Mouse (Mus musculus): ENCODE results near the gene Olfr96.
"Not testable (repeated sequence)": the region's sequence is repeated elsewhere in the genome, so short reads cannot be mapped to it uniquely, and the experiment has no call there.

Gene Olfr96

DNA sequence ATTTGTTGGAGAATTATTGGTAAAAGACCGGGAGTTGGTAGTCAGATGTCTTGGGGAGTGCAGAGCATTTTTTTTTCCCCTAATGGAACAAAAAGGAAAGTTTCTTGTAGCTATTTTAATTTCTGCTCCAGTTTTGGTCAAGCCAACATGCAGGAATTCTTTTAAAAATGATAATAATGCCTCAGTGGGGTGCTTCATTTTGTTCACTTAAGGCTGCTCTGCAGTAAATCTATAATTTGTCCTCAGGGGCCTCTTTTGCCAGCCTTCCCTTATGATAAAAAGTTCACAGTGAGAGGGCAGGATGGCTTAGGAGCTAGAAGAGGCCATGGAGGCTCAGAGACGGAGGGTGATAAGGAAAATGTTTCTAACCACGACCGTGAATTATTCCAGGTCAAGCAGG lies at the start of gene Olfr96:
Olfr96 (plus strand) TSS at position 301 of the 400 bp plus-strand sequence.
- no peak for DNase-seq

DNA sequence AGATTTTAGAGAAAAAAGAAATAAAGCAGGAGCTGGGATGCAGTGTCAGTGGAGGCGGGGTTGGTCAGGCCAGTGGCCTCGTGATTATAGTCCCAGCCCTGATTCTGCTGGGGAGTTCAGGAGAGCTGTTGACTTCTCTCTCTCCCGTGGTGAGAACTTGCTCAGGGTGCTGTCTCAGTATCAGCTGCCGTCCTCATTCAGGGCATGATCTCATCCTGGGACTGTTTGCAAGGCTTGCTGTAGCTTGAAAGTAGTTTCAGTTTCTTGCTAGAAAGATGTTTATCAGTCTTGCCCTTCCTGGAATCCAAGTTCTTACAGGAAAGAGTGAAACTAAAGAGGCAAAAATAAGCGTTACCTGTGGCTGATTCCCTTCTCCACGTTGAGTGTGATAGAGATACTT lies 34.5 kb upstream of the Olfr96 start:
- DNase-seq = no peak

DNA sequence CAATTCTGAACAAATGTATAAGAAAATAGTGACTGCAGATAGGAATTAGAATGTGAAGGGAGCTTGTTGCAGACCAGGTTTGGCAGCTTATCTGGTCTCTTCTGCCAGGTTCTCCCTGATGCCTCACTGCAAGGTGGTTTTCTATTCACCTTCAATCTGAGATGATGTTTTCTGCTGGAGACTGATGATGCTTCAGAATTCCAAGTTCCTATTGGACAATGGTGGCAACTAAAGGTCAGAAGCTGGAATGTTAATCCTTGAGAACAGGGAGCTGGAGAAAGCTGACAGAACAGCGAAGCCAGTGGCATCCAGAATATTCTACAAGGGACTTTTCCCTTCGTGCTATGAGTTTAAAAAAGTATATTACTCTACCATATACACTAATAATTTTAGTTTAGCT lies 29.2 kb upstream of the Olfr96 start:
- DNase-seq = peak; percentile 66

DNA sequence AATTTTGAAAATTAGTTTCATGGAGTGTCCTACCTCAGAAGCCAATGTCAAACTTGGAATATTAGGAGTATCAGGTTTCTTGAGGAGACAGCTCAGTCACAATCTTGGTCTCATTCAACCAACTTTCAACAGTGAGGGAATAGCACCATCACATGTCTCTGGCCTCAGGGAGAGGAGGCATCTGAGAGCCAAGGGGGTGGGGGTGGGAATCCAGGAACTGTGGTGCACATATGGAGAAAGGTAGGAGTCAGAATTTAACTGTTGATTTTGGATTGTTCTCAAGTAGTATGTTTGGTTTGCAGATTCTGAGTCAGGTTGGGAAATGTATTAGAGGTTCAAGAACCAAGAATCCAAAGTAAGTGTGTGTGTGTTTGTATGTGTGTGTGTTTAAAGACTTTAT lies 26.9 kb upstream of the Olfr96 start:
- no peak for DNase-seq

DNA sequence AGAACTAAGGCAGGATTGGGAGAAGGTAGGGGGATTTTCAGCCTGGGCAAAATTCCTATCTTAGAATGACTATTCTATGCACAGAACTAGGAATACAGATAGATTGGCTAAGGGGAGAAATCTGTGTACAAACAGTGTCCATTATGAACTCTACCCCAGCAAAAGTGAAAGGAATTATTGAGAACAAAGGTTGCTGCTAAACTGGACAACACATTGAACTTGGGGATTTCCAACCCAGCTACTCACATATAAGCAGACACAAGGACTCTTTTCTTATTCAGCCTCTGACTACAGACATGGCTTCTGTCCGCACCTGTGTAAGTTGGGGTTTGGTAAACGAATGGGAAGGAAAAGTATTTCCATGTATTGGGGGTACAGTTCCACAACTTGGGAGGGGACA lies 26.3 kb upstream of the Olfr96 start, which contains the start of gene Ubd:
Ubd (plus strand) TSS at position 237 of the 400 bp plus-strand sequence.
- no peak for DNase-seq

DNA sequence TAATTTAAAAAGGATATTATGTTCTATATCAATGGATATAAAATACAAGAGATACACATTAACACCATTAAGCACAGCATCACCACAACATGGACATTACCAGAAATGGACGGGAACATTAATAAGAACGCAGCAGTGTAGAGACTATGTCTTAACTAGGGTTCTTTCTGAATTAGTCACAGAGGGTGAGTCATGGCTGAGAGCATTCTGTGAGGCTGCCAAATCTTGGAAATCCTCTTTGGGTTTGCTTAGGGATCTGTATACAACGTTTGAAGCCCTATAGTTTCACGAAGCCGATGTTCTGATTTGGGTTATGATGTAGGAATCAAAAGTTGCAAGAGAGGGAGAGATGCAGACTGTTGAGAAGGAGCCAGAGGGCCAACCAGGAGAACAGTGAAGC lies 25.2 kb upstream of the Olfr96 start:
- DNase-seq = no peak

DNA sequence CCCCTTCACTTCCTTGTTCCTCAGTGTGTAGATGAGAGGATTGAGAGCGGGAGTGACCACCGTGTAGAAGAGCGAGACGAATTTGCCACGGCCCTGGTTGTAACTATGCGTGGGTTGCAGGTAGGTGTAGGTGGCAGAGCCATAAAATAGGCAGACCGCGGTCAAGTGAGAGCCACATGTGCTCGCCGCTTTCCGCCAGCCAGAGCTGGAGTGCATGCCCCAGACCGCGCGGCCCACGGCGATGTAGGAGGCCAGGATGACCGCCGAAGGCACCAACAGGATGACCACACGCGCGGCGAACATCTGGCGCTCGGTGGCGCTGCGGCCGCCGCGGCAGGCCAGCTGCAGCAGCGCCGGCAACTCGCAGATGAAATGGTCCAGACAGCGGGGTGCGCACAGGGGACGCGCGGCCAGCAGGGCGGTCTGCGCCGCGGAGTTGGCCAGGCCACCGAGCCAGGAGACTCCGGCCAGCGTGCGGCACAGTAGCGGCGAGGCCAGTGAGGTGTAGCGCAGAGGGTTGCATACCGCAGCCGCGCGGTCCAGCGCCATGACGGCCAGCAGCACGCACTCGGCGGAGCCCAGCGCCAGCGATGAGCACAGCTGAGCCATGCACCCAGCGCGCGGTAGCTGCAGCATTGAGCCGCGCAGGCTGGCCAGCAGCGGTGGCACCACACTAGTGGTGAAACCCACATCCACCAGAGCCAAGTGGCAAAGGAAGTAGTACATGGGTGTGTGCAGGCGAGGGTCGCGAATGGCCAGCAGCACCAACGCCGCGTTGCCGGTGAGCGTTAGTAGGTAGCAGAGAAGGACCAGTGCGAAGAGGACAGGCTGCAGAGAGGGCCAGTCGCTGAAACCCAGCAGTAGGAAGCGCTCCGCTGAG lies 22.9 kb upstream of the Olfr96 start:
- no peak for DNase-seq

DNA sequence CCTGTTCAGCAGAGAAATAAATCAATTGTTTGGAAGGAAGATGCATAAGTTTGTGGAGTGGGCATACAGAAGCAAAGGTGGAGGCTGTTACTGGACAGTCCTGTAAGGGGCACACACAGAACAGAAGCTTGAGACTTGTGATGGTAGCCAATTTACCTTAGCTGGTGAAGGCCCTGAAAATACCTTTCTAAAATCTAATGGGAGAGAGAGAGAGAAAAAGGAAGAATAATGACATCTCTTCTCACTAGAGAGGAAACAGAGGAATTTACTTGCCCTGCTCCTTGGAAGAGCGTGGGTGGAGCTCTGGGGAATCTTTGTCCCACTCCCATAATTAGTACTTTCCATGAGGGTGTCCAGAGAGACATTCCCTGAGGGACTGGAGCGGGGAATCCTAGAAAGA lies 19.1 kb upstream of the Olfr96 start, which contains the start of gene Olfr94:
Olfr94 (minus strand) TSS at position 101 of the 400 bp plus-strand sequence.
- DNase-seq = no peak

DNA sequence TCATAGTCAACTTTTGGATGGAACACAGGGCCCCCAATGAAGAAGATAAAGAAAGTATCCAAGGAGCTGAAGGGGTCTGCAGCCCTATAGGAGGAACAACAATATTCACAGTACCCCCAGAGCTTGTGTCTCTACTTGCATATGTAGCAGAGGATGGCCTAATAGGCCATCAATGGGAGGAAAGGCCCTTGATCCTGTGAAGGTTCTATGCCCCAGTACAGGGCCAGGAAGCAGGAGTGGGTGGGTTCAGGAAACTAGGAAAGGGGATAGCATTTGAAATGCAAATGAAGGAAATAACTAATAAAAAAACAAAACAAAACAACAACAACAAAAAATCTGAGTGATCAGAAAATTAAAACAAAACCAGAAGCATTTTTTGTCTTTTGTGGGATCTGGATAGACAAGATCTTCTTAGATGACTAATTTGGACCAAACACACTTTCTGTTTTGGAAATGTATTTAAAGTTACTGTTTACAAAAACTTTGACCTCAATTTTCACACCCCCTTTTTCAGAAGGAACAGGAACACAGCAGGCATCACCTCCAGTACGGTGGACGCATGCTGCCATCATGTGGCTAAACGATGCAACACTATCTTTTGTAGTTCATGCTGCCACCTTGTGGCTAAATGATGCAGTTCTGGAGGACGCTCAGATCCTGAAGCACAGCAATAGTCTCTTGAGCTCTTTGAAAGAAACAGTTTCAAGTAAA lies 16.6 kb upstream of the Olfr96 start:
- DNase-seq = peak; percentile 80

DNA sequence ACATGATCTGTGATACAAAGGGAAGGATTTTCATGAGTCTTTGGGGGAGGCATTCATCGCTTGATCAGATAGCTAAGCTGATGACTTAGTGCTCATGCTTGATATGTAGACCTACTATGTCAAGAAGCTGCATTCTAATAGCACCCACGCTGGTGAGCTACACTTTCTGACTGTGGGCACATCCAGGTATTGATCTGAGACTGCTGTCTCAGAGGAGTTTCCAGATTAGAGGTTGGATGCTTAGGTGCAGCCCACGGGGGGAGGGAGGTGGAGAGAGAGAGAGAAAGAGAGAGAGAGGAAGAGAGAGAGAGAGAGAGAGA lies 16.1 kb upstream of the Olfr96 start:
- no peak for DNase-seq

DNA sequence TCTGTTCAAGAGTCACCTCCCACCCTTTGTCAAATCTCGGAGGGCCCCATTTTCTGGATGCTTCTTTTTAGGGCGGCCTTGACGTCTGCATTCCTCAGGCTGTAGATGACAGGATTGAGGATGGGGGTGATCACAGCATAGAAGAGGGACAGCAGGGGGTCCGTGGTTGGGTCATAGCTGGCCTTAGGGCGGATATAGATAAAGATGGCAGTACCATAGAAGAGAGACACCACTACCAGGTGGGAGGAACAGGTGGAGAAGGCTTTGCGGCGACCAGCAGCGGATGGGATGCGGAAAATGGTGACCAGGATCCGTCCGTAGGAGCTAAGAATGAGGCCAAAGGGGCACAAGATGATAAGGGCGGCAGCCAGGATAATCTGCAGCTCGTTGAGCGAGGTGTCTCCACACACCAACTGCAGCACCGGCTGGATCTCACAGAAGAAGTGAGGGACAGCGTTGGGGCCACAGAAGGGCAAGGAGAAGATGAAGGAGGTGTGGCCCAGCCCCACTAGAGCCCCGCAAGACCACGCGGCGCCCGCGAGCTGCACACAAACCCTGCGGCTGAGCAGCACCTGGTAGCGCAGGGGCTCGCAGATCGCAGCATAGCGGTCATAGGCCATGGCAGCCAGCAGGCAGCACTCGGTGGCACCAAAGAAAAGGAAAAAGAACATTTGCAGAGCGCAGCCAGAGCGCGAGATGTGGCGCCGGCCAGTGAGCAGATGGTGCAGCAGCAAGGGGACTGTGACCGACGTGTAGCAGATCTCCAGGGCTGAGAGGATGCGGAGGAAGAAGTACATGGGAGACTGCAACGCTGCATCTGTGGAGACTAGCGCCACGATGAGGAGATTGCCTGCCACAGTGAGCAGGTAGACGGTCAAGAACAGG lies 8.8 kb upstream of the Olfr96 start:
- no peak for DNase-seq

DNA sequence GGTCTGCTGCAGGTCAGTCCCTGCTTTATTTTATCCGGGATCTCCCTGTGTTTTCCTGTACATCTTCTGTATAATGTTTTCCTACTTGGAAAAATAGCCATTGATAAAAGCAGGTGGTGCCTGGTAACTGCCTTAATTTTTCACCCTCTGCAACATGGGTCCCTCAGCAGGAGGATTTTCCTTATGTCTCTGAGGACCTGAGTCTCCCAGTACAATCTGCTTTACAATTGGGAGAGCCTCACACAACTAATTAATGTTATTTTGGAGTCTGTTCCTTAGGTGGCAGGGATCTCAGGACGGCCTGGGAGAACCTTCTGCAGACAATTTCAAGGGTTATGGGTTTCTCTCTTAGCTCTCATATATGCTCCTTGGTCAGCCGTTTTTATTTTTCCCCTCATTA lies 6.9 kb upstream of the Olfr96 start, which contains the start of gene Olfr95:
Olfr95 (minus strand) TSS at position 101 of the 400 bp plus-strand sequence.
- no peak for DNase-seq

DNA sequence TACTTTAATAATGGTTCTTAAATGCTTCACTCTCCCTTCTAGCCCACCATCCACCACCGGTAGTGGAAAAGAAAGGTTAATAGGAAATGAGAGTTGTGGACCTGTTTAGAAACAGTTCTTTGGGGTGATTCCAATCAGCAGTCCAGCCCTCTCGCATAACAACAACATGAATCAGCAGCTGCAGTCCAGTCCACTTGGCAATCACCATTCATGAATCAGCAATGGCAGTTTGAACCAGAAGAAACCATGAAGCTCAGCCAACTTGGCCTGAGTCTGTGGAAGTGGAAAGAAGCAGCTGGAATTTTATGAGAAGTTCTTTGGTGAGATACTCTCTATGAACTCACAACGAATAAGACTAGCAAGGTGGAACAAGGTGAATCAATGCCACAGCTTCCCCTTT lies 1.5 kb upstream of the Olfr96 start:
- DNase-seq = no peak

DNA sequence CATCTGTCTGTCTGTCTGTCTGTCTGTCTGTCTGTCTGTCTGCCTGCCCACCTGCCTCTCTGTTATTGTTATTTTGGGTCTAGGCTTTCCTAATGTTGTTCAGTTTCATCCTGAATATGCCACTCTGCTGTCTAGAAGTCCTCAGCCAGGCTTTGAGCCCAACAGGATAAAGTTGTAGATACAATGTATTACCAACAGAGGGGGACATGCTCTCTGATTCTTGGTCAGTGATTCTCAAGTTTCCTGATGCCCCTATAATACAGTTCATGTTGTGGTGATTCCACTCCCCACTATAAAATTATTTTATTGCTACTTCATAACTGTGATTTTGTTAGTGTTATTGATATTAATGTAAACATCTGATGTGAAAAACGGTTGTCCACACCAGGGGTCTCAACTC lies 1.9 kb downstream of the Olfr96 start:
- DNase-seq = no peak

DNA sequence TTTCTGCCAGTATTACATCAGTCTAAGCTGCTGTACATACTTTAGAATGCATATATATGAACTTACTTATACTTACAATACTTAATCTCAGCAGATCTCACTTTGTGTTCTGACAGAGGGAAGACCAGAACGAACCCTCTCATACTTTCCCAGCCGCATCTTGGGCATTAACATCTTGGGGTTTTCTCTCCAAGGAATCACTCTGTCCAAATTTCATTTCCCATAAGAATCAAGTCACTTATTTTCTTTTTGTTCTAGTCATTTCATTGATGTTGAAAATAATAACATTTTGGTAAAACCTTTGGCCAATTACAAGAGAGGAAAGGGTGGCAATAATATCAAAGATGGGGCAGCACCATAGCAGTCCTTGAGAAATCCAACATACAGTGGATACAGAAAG lies 17.3 kb downstream of the Olfr96 start, which contains the start of gene Olfr97:
Olfr97 (minus strand) TSS at position 101 of the 400 bp plus-strand sequence.
- DNase-seq = not testable (repeated sequence)

DNA sequence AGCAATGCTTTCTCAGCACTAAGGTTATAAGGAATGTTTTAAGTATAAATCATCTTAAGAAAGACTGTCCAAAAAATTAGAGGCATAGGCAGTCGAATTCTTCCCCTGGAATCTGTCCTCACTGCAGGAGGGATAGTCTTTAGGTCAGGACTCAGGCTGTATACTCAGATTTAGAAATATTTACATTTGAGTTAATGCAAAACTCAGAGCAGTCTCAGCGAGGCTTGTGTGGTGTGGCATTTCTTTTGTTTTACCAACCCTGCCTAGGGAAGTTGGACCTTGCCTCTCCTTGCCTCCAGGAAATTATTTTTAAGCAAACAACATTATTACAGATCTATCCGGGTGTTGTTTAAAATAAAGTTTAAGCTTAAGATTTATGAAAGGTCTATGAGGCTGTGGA lies 22.3 kb downstream of the Olfr96 start:
- no peak for DNase-seq

DNA sequence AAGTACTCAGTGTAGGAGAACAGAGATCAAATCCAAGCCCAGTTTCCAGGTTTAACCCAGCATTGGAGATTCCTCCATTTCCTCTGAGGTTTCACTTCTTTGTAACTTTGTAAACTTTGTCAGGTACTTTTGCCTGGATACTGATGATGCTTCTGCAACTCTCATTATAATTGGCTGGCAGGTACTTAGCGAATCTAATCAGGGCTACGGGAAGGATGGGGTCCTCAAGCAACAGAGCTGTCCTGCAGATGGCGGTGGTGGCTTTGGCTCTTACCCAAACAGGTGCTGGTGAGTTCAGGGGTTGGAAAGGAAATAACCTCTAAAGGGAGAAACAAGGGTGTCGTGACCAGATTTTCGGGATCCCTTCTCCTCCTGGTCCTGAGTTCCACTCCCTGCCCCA lies 26.8 kb downstream of the Olfr96 start:
- peak; percentile 47 for DNase-seq

DNA sequence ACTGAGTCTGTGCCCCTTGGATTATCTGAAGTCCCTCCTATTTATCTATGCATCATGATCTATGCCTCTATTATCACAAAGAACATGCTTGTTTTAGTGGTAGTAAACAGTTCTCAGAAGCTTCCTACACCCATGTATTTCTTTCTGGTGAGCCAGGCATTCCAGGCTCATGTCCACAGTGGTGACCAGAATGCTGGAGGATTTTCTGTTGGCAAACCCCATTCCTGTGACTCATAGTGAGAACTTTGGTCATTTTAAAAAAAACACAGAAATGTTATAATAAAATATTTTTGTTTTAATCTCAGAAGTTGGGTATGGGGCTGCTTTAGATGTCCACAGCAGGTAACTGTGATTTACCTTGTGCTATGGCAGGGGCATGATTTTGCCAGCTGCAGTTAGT lies 29.5 kb downstream of the Olfr96 start:
- DNase-seq = no peak

DNA sequence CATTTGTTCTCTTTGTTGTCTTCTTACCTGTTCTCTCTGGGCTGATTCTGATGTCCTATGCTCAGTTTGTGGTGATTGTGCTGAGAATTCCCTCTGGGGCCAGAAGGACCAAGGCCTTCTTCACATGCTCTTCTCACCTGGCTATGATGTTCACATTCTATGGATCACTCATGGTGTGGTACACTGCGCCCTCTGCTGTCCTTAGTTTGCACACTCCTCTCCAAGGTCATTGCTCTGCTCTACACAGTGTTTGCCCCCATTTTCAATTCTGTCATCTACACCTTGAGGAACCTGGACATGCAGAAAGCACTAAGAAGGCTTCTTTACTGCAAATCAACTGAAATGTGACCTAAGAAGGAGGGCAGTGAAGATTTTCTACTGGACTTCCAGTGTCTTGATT lies 30.6 kb downstream of the Olfr96 start:
- DNase-seq = no peak

DNA sequence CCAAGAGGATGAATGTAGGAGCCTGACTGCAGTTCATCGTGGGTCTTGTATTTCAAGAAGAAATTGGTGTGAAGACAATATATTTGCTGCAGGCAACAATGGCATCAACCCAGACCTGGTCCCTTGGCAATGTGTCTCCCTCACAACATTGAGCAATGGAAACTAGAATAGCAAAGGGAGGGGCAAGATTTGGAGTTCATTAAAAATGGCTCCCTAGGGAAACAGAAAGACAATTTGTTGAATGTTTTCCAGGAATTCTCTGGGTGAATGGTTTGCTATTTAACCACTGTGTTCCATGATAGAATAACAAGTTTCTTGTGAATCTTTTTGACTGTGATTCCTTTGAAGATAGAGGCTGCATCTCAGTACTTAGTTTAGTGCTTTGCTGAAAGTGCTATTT lies 43.7 kb downstream of the Olfr96 start, which contains the start of gene Olfr98:
Olfr98 (minus strand) TSS at position 124 of the 400 bp plus-strand sequence.
- no peak for DNase-seq

DNA sequence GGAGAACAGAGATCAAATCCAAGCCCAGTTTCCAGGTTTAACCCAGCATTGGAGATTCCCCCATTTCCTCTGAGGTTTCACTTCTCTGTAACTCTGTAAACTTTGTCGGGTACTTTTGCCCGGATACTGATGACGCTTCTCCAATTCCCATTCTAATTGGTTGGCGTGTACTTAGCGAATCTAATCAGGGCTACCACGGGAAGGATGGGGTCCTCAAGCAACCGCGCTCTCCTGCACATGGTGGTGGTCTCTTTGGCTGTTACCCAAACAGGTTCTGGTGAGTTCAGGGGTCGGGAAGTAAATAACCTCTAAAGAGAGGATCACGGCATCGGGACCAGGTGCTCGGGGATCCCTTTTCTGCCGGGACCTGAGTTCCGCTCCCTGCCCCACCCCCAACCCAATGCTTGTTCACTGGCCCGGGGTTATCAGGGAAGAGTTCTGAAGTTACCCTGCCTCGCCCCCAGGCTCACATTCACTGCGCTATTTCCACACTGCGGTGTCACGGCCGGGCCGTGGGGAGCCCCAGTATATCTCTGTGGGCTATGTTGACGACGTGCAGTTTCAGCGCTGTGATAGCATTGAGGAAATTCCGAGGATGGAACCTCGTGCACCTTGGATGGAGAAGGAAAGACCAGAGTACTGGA lies 50.2 kb downstream of the Olfr96 start, which contains the start of gene H2-M3:
H2-M3 (plus strand) TSS at position 163 of the 644 bp plus-strand sequence.
- DNase-seq = peak; percentile 94

DNA sequence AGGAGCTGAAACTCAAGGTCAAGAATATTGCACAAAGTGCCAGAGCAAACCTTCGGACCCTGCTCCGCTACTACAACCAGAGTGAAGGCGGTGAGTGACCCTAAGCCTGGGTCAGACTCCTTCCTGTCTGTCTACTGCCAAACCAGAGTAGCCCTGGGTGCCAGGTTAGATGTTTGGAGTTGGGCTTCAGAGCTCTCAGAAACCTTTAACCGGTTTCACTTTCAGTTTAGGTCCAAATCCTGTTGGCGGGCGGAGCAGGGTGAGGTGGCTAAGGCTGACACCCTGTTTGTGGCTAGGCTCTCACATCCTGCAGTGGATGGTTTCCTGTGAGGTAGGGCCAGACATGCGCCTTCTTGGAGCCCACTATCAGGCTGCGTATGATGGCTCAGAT lies 50.8 kb downstream of the Olfr96 start:
- DNase-seq = peak; percentile 60

Measured in lung, postnatal 10 days (tissue).